Mouse (Mus musculus) adrenal gland, adult 18-20 months (tissue): Measurements from ENCODE around the gene Fnbp1. TPM values are rescaled to one million over a fixed set of nuclear protein-coding genes. Genes with fewer than 3 reads are reported as not detected.

Source experiments
- DNase-seq, 2 experiments: peaks; one replicate each; pipeline ENCODE4 v3.0.0; 2021 to 2022; ENCODE audit warnings: low spot score in 2 of 2
- total RNA-seq, 2 experiments: library from RNA; stranded (reverse); gene quantifications; 1 replicate in 1 of 2; 2 replicates in 1 of 2; pipeline ENCODE4 v1.2.3; 2021

Fnbp1 gene
- total RNA-seq, 2 experiments from 2014 or later: 54.8 to 63.6 TPM

DNA sequence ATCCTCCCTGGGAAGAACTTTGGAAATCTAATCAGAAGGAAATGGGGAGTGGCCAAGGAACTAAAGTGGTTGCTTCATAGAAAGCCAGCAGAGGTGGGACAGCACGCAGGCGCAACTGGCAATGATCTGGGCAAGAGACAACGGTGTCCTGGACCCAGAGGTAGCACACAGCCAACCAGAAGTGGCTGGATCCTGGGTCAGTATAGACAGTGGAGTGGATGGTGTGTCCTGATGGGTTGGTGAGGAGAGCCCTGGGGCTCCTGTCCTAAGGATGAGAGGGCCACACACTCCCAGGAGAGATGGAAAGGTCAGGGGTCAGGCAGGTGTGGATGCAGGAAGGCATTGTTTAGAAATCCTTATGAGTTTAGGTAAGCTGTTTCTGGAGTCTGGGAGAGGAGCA, 40.5 kb downstream of the Fnbp1 start:
- no peak for DNase-seq

- no peak for DNase-seq
These were observed 42.7 kb downstream of the Fnbp1 start for GRCm38 (mm10) chr2:31099079-31099478.

DNA sequence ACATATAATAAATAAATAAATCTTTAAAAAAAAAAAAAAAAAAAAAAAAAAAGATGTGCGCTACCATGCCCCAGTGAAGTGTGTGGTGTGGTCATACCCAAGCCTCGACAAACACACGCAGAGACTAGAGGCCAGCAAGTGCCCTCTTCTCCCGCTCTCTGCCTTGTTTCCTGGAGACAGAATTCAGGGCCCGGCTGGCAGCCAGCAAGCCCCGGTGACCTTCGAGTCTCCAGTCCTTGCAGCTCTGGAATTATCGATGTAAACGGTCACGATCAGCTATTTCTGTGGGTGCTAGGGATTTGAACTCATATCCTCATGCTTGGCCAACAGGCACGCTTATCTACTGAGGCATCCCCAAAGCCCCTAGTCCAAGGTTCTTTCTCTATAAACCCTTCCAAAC, 43.2 kb downstream of the Fnbp1 start:
- no peak for DNase-seq

GRCm38 (mm10) chr2:31097276-31097675, 44.5 kb downstream of the Fnbp1 start:
- no peak for DNase-seq

GRCm38 (mm10) chr2:31096119-31096518, 45.7 kb downstream of the Fnbp1 start:
- DNase-seq: no peak

- no peak for DNase-seq
These were observed 47.2 kb downstream of the Fnbp1 start for GRCm38 (mm10) chr2:31094565-31094964.

- no peak for DNase-seq
These were observed 48.9 kb downstream of the Fnbp1 start for GRCm38 (mm10) chr2:31092939-31093338.

- DNase-seq: no peak
These were observed 50.6 kb downstream of the Fnbp1 start for GRCm38 (mm10) chr2:31091182-31091581.

- DNase-seq: no peak
These were observed 52.2 kb downstream of the Fnbp1 start for GRCm38 (mm10) chr2:31089607-31090006.

DNA sequence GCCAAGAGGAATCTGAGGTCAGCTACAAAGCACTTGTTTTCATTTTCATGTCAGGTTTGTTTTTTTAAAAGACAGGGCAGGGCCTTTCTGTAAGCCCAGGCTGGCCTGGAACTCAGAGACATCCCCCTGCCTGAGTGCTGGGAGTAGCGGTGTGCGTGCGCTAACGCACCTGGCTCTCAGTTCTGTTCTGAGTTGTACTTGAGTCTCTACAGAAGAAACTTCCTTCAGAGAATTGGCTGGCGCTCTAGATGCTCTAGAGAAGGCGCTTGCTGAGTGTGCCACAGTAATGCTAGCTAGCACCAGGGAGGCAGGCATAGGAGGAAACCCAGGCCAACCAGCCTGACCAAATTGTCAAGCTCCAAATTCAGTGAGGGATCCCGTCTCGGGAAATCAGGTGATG, 52.9 kb downstream of the Fnbp1 start:
- no peak for DNase-seq

GRCm38 (mm10) chr2:31087663-31088661, 53.8 kb downstream of the Fnbp1 start:
- no peak for DNase-seq

DNA sequence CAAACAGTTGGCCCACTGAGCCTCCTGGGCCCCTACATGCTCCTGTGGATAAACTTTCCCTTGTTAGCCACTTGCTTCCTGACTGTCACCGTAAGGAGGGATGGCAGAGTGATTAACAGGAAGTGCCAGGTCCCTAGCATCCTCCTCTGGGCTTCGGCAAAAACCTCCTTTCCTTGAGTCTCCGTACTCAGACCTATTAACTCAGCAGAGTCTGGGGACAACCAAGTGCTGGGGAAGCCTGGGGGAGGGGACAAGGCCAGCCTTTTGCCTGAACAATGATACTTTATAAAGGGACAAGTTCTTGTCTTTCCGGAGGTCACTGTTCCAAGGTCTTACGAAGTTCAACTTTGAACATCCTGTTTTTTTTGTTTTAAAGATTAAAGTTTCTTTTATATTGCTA, 54.7 kb downstream of the Fnbp1 start:
- no peak for DNase-seq

DNA sequence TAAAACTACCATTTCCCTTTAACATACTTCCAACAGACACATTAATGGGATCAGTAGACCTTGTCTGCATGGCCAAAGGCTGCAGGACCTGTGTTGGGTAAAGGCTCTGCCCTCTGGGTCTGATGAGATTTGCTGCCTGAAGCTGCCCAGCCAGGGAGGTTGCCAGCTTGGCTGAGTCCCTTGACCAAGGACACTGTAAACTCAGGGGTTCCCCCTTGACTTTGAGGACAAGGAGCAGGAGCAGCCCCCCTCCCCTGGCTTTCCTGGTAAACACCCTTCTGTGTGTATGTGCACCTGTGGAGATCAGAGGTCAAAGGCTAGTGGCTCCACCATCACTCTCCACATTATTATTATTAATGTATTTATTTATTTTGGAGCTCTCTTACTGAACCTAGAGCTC, 55.3 kb downstream of the Fnbp1 start:
- DNase-seq: no peak

- no peak for DNase-seq
These were observed 57.5 kb downstream of the Fnbp1 start for GRCm38 (mm10) chr2:31084169-31084850.

DNA sequence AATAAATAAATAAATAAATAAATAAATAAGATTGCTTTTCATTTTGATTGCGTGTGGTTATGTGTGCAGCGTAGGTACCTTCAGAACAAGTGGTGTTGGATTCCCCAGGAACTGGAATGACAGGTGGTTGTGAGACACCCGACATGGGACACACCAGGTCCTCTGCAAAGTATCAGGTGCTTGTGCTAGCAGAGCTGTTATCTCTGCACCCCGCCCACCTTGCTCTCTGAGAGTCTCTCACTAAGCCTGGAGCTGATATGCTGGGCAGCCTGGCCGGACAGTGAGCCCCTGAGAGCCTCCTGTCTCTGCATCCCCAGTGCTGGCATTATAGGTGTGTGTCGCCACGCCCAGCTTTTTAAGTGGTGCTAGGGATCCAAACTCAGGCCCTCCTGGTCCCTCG, 58.4 kb downstream of the Fnbp1 start:
- no peak for DNase-seq

- no peak for DNase-seq
These were observed 59.2 kb downstream of the Fnbp1 start for GRCm38 (mm10) chr2:31082639-31083038.

GRCm38 (mm10) chr2:31081349-31081748, 60.5 kb downstream of the Fnbp1 start:
- DNase-seq: no peak

- DNase-seq: no peak
These were observed 62.7 kb downstream of the Fnbp1 start for GRCm38 (mm10) chr2:31079117-31079516.

- no peak for DNase-seq
These were observed 64.2 kb downstream of the Fnbp1 start for GRCm38 (mm10) chr2:31077574-31077973.

DNA sequence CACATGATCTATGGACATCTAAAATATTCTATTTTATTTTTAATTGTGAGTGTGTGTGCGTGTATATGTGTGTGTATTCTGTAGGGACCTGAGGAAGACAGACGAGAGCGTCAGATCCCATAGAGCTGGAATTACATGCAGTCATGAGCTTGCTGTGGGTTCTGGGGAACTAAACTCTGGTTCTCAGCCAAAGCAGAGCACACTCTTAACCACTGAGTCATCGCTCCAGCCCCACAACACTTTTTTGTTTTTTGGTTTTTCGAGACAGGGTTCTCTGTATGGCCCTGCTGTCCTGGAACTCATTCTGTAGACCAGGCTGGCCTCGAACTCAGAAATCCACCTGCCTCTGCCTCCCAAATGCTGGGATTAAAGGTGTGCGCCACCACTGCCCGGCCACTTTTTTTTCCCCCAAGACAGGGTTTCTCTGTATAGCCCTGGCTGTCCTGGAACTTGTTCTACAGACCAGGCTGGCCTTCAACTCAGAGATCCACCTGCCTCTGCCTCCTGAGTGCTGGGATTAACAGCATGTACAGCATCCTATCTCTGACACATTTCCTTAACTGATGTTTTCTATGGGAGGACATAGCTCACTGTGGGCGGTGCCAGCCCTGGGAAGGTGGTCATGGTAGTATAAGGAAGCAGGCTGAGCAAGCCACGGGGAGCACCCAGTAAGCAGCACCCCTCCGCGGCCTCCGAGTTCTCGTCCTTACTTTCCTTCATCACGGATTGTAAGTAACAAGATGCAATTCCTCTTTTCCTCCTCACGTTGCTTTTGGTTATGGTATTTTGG, 65.3 kb downstream of the Fnbp1 start:
- DNase-seq: no peak

GRCm38 (mm10) chr2:31075836-31076235, 66.0 kb downstream of the Fnbp1 start:
- no peak for DNase-seq
